ENCODE assay signal across 14 mouse cellular contexts in the genomic region with DNA sequence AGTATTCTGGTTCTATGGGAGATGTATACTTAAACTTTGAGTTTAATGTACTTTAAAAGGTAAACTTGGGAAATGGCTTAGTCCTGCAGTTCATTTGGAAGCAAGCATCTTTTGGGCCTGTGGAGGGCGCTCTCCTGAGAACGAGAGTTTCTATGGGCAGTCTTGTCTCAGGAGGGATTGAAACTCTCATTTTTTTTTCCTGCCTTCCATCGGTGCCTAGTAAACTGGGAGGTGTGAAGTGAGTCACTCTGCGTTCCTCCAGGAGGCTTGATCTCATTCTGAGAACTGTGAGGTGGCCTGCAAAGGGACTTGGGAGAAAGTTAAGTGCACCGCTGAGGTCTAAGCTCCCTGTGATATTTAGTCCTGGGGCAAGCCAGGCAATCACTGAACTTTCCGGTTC. TPM values are rescaled to one million over a fixed set of nuclear protein-coding genes. Genes with fewer than 3 reads are reported as not detected.
DNase-seq lines count a peak whose midpoint lies in the region; ATAC-seq and TF ChIP-seq lines count a peak whose summit lies in the region.
"Had no signal": no experiment of that assay in that cellular context is flagged by ENCODE, and none has a peak within 500 bp of the region (broad histone marks: within the 10 kb centered on the region; RNA-seq: fewer than 3 reads in every experiment).

No protein-coding gene starts in this region.

- H3K4me3 ChIP-seq in hindbrain, postnatal 0 days (ENCODE audit: low read length): peak overlapping the region; percentile 41
- H3K4me3 ChIP-seq in hindbrain, embryonic 12.5 days: no peak overlapping the region
- H3K4me3 ChIP-seq in lung, postnatal 0 days (ENCODE audit: low read depth, low read length): no peak overlapping the region
- peak overlapping the region; percentile 43 for H3K4me3 ChIP-seq in midbrain, postnatal 0 days (ENCODE audit: low read depth, low read length)
- H3K4me3 ChIP-seq in thymus, adult 2 months (ENCODE audit: control insufficient read depth, insufficient read depth, low read length): no peak overlapping the region

- peak overlapping the region; percentile 71; the same call in 1 of the 2 replicates for H3K4me2 ChIP-seq in hindbrain, postnatal 0 days (ENCODE audit: low read depth, low read length)
- no peak overlapping the region for H3K4me2 ChIP-seq in hindbrain, embryonic 12.5 days (replicated peaks)
- H3K4me2 ChIP-seq in lung, postnatal 0 days (replicated peaks; ENCODE audit: low read depth, low read length): no peak overlapping the region
- H3K4me2 ChIP-seq in midbrain, postnatal 0 days (ENCODE audit: low read depth, low read length, poor library complexity, severe bottlenecking): peak overlapping the region; percentile 84; the same call in 1 of the 2 replicates

- no peak for DNase-seq in hindbrain, postnatal 0 days (ENCODE audit: low spot score)
- DNase-seq in lung, postnatal 0 days (ENCODE audit: low spot score): no peak
- no peak for DNase-seq in lung, postnatal 4 days
- peak; percentile 44 for DNase-seq in R1 (ENCODE audit: low read depth, low spot score)
- DNase-seq in midbrain, postnatal 0 days (ENCODE audit: low spot score): no peak
- no peak for DNase-seq in thymus, adult 2 months
- DNase-seq: cerebellum, adult 11 months; lung, postnatal 14 days had no signal

- 45% methylated on average over 6 of the region's 6 CpGs for whole genome bisulfite sequencing in hindbrain, postnatal 0 days
- 40% methylated on average over 6 of the region's 6 CpGs for WGBS in hindbrain, embryonic 12.5 days
- 25% methylated on average over 6 of the region's 6 CpGs for WGBS in lung, postnatal 0 days
- 44% methylated on average over 6 of the region's 6 CpGs for WGBS in midbrain, postnatal 0 days
- WGBS in thymus, adult 2 months: 38% methylated on average over 6 of the region's 6 CpGs

- no peak overlapping the region for H3K27ac ChIP-seq in hindbrain, postnatal 0 days
- H3K27ac ChIP-seq in hindbrain, embryonic 12.5 days: no peak overlapping the region
- H3K27ac ChIP-seq in lung, postnatal 0 days (ENCODE audit: low read length): no peak overlapping the region
- H3K27ac ChIP-seq in midbrain, postnatal 0 days (ENCODE audit: low read depth, low read length): no peak overlapping the region
- H3K27ac ChIP-seq in thymus, adult 2 months (ENCODE audit: control insufficient read depth, insufficient read depth, low read length): no peak overlapping the region
- H3K27ac ChIP-seq: embryonic facial prominence, embryonic 12.5 days had no signal

- peak; percentile 36 for TF ChIP-seq CTCF in hindbrain, postnatal 0 days (IDR thresholded peaks at IDR 0.05; ENCODE audit: low read depth)
- TF ChIP-seq CTCF in lung, postnatal 0 days (IDR thresholded peaks at IDR 0.05): peak; percentile 24; the same call in 1 of the 2 replicates
- TF ChIP-seq CTCF in midbrain, postnatal 0 days (IDR thresholded peaks at IDR 0.05): peak; percentile 50
- no peak for TF ChIP-seq CTCF in thymus, adult 2 months (IDR thresholded peaks at IDR 0.05; ENCODE audit: borderline replicate concordance, control insufficient read depth, extremely low read depth, insufficient read depth, low read length, poor library complexity)

- no peaks in the 10 kb centered on the region for H3K4me1 ChIP-seq in hindbrain, postnatal 0 days (ENCODE audit: insufficient read depth, low read length)
- H3K4me1 ChIP-seq in hindbrain, embryonic 12.5 days: peaks cover 8% of the 10 kb centered on the region
- no peaks in the 10 kb centered on the region for H3K4me1 ChIP-seq in lung, postnatal 0 days (ENCODE audit: insufficient read depth, low read depth, low read length)
- 0 out of 2 replicates have a peak, but pooled peaks cover 5% of the 10 kb centered on the region for H3K4me1 ChIP-seq in midbrain, postnatal 0 days (ENCODE audit: insufficient read depth, low read length)
- H3K4me1 ChIP-seq in thymus, adult 2 months (replicated peaks; ENCODE audit: control insufficient read depth, insufficient read depth, low read length): peaks cover 10% of the 10 kb centered on the region; the same call in 1 of the 2 replicates

- peaks cover 6% of the 10 kb centered on the region; the same call in 1 of the 2 replicates for H3K27me3 ChIP-seq in hindbrain, postnatal 0 days (ENCODE audit: insufficient read depth, low read length)
- H3K27me3 ChIP-seq in hindbrain, embryonic 12.5 days: peaks cover 45% of the 10 kb centered on the region
- peaks cover 19% of the 10 kb centered on the region for H3K27me3 ChIP-seq in lung, postnatal 0 days (replicated peaks; ENCODE audit: insufficient read depth, low read length)
- peaks cover 12% of the 10 kb centered on the region; the same call in 1 of the 2 replicates for H3K27me3 ChIP-seq in midbrain, postnatal 0 days (ENCODE audit: insufficient read depth, low read length)
- peaks cover 12% of the 10 kb centered on the region for H3K27me3 ChIP-seq in thymus, adult 2 months (ENCODE audit: control insufficient read depth, insufficient read depth, low read length)

- 0 out of 2 replicates have a peak overlapping the region, but pooled peaks have one; percentile 30 for H3K9ac ChIP-seq in hindbrain, postnatal 0 days (replicated peaks; ENCODE audit: low read length)
- H3K9ac ChIP-seq in hindbrain, embryonic 12.5 days: no peak overlapping the region
- H3K9ac ChIP-seq in lung, postnatal 0 days (replicated peaks; ENCODE audit: low read depth): no peak overlapping the region
- H3K9ac ChIP-seq in midbrain, postnatal 0 days (replicated peaks; ENCODE audit: low read length, poor library complexity, severe bottlenecking): no peak overlapping the region

- TF ChIP-seq POLR2A in thymus, adult 2 months (IDR thresholded peaks at IDR 0.05; ENCODE audit: control insufficient read depth, extremely low read depth, insufficient read depth, low read length, poor library complexity): no peak

- no peaks in the 10 kb centered on the region for H3K36me3 ChIP-seq in hindbrain, postnatal 0 days (ENCODE audit: insufficient read depth, low read length)
- no peaks in the 10 kb centered on the region for H3K36me3 ChIP-seq in hindbrain, embryonic 12.5 days
- no peaks in the 10 kb centered on the region for H3K36me3 ChIP-seq in lung, postnatal 0 days (ENCODE audit: insufficient read depth, low read length)
- no peaks in the 10 kb centered on the region for H3K36me3 ChIP-seq in midbrain, postnatal 0 days (ENCODE audit: insufficient read depth, low read length)
- no peaks in the 10 kb centered on the region for H3K36me3 ChIP-seq in thymus, adult 2 months (ENCODE audit: control insufficient read depth, insufficient read depth, low read length)
- H3K36me3 ChIP-seq: embryonic facial prominence, embryonic 12.5 days; G1E had no signal

- TF ChIP-seq EP300 in lung, postnatal 0 days (IDR thresholded peaks at IDR 0.05): no peak

- H3K9me3 ChIP-seq in hindbrain, postnatal 0 days (ENCODE audit: low read length): no peaks in the 10 kb centered on the region
- H3K9me3 ChIP-seq in hindbrain, embryonic 12.5 days (replicated peaks): no peaks in the 10 kb centered on the region
- no peaks in the 10 kb centered on the region for H3K9me3 ChIP-seq in lung, postnatal 0 days (ENCODE audit: low read length)
- no peaks in the 10 kb centered on the region for H3K9me3 ChIP-seq in midbrain, postnatal 0 days (ENCODE audit: low read length)
- H3K9me3 ChIP-seq: embryonic facial prominence, embryonic 12.5 days; G1E had no signal

- no peak; the same call in 1 of the 2 replicates for ATAC-seq in hindbrain, postnatal 0 days
- ATAC-seq in hindbrain, embryonic 12.5 days (ENCODE audit: low FRiP score): no peak
- no peak for ATAC-seq in lung, postnatal 0 days
- no peak for ATAC-seq in midbrain, postnatal 0 days (ENCODE audit: low FRiP score)

RNA-seq across cellular contexts. Expression of a gene that starts 1.0 kb away (rescaled TPM):
- total RNA-seq in hindbrain, postnatal 0 days (2014; rRNA removed): 0.29 and 0.68 TPM in 2 replicates
- polyA plus RNA-seq in hindbrain, postnatal 0 days (2015; fragmentation: Nextera tagmentation; extraction: Ambion mirVana): 0.61 and 0.96 TPM in 2 replicates
- polyA plus RNA-seq in hindbrain, embryonic 12.5 days (2016; fragmentation: Nextera tagmentation; extraction: Ambion mirVana): 0.20 TPM in 1 of 2 replicates, not detected in the other
- 0.08 TPM in 1 of 2 replicates, not detected in the other for polyA plus RNA-seq in lung, postnatal 0 days (2015; fragmentation: Nextera tagmentation; extraction: Ambion mirVana)
- total RNA-seq in midbrain, postnatal 0 days (2014; rRNA removed): 0.99 TPM in 1 of 2 replicates, not detected in the other
- 0.62 and 0.85 TPM in 2 replicates for polyA plus RNA-seq in midbrain, postnatal 0 days (2015; fragmentation: Nextera tagmentation; extraction: Ambion mirVana)
- polyA plus RNA-seq in thymus, adult 2 months (2012; rRNA removed): 0.05 and 0.07 TPM in 2 replicates
- total RNA-seq: G1E had no signal
- polyA plus RNA-seq: adrenal gland, adult 2 months; embryonic facial prominence, embryonic 12.5 days; G1E; heart, embryonic 16.5 days; limb, embryonic 11.5 days had no signal

Comparison
In these comparisons a context has a peak if more than half of its experiments do, and no peak if none do; other contexts are left out.
1. H3K4me2 ChIP-seq: peak in hindbrain, postnatal 0 days (single experiment) and midbrain, postnatal 0 days (single experiment); none in hindbrain, embryonic 12.5 days (single experiment) and lung, postnatal 0 days (single experiment).
2. H3K4me3 ChIP-seq: peak in hindbrain, postnatal 0 days (single experiment) and midbrain, postnatal 0 days (single experiment); none in hindbrain, embryonic 12.5 days (single experiment), lung, postnatal 0 days (single experiment) and thymus, adult 2 months (single experiment).